Mouse (Mus musculus) heart, embryonic 12.5 days (tissue): ENCODE results near the gene Ncapd2. TPM values are rescaled to one million over a fixed set of nuclear protein-coding genes. Genes with fewer than 3 reads are reported as not detected.

Source experiments
- ATAC-seq: fragments of 200-750 bp; cut with Nextera tagmentation; 2 replicates; pipeline ENCODE4 v1.8.0; 2017; ENCODE audit warnings: moderate TSS enrichment, moderate library complexity; ENCODE audit not compliant: insufficient number of reproducible peaks, low FRiP score
- H3K27ac ChIP-seq: fragments of 300-500 bp; sonication (generic); 2 replicates; pipeline ENCODE4 v1.5.1; 2016; ENCODE audit warnings: mild to moderate bottlenecking, moderate library complexity; ENCODE audit not compliant: poor library complexity, severe bottlenecking
- H3K27me3 ChIP-seq: fragments of 300-500 bp; sonication (generic); replicated peaks from 2 replicates; pipeline ENCODE4 v1.6.1; 2016; ENCODE audit warnings: mild to moderate bottlenecking, moderate library complexity
- H3K36me3 ChIP-seq: fragments of 300-500 bp; sonication (generic); 2 replicates; pipeline ENCODE4 v1.6.1; 2016; ENCODE audit warnings: mild to moderate bottlenecking, moderate library complexity
- H3K4me1 ChIP-seq: fragments of 300-500 bp; sonication (generic); replicated peaks from 2 replicates; pipeline ENCODE4 v1.6.1; 2016; ENCODE audit warnings: mild to moderate bottlenecking
- H3K4me2 ChIP-seq: fragments of 300-500 bp; sonication (generic); 2 replicates; pipeline ENCODE4 v1.6.1; 2016; ENCODE audit warnings: mild to moderate bottlenecking, moderate library complexity
- H3K4me3 ChIP-seq: fragments of 300-500 bp; sonication (generic); 2 replicates; pipeline ENCODE4 v1.5.1; 2016; ENCODE audit warnings: mild to moderate bottlenecking
- H3K9ac ChIP-seq: fragments of 300-500 bp; sonication (generic); 2 replicates; pipeline ENCODE4 v1.6.1; 2016; ENCODE audit warnings: mild to moderate bottlenecking, moderate library complexity
- H3K9me3 ChIP-seq: fragments of 300-500 bp; sonication (generic); replicated peaks from 2 replicates; pipeline ENCODE4 v1.6.1; 2016; ENCODE audit warnings: mild to moderate bottlenecking, moderate library complexity
- WGBS: fragments of 180-500 bp; shearing (Covaris S2); methylation state at CpG from one replicate; pipeline ENCODE4 v1.1.7; 2016; 5-methylcytosine and 5-hydroxymethylcytosine counted together
- microRNA-seq: library from miRNA; unstranded; fragments of <30 nt; microRNA quantifications from one replicate; pipeline ENCODE4, GENCODE M21; 2017
- polyA plus RNA-seq: library from polyadenylated mRNA; unstranded; fragments of >200 nt; fragmentation: Nextera tagmentation; extraction: Ambion mirVana; gene quantifications from 2 replicates; pipeline ENCODE4 v1.2.1, GENCODE M21; 2016

Ncapd2 gene
- polyA plus RNA-seq, 1 experiment from 2014 or later = 99.0 TPM

DNA sequence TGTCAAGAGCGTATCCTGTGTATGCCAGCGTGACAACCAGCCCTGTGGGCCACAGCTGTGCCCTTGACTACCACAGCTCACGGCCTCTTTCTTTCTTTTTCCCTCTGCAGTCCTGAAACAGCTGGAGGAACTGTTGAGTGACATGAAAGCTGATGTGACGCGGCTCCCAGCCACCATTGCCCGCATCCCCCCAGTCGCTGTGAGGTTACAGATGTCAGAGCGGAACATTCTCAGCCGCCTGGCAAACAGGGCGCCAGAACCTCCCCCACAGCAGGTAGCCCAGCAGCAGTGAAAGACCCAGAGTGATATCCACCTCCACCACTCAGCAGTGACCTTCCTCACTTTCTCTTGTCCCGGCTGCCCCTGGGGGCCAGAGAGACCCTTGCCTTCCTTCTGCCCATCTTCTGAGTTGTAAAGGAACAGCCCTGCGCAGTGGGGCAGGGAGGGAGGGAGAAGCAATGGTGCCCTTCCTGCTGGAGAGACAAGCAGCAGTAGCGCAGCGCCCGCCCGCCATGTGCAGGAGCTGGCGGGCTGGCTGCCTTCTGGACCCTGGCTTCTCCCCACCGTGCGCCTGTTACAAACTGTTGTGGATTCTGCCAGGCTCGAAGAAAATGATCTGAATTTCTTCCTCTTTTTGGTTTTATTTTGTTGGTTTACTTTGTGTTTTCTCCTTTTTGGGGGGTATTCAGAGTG lies 61.6 kb downstream of the Ncapd2 start:
- no peak overlapping the region for H3K4me3 ChIP-seq
- H3K27me3 ChIP-seq = no peaks in the 10 kb centered on the region
- H3K4me2 ChIP-seq = no peak overlapping the region
- H3K9me3 ChIP-seq = no peaks in the 10 kb centered on the region
- H3K4me1 ChIP-seq = peaks cover 6% of the 10 kb centered on the region
- 0 out of 2 replicates have a peak overlapping the region, but pooled peaks have one; percentile 4 for H3K27ac ChIP-seq
- peaks cover 73% of the 10 kb centered on the region for H3K36me3 ChIP-seq
- no peak for ATAC-seq
- 87% methylated on average over 20 of the region's 20 CpGs for WGBS
- no peak overlapping the region for H3K9ac ChIP-seq

DNA sequence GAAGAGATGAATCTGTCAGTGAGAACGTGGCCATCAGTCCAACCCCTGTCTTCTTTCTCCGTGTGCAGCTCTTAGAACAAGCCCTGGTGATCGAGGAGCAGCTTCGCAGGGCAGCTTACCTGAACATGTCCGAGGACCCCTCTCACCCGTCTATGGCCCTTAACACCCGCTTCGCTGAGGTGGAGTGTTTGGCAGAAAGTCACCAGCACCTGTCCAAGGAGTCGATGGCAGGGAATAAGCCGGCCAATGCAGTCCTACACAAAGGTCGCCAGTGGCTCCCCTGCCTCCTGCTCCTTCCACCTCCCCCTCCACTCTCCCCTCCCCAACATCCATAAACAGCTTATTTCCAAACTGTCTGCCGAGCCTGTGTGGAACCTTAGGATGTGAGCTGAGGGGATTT lies 62.8 kb downstream of the Ncapd2 start:
- no peak for ATAC-seq
- H3K27me3 ChIP-seq = no peaks in the 10 kb centered on the region
- 89% methylated on average over 12 of the region's 12 CpGs for WGBS
- H3K9ac ChIP-seq = no peak overlapping the region
- H3K4me2 ChIP-seq = no peak overlapping the region
- H3K4me1 ChIP-seq = peaks cover 6% of the 10 kb centered on the region
- H3K4me3 ChIP-seq = no peak overlapping the region
- peaks cover 75% of the 10 kb centered on the region for H3K36me3 ChIP-seq
- no peaks in the 10 kb centered on the region for H3K9me3 ChIP-seq
- no peak overlapping the region for H3K27ac ChIP-seq

GRCm38 (mm10) chr6:125119387-125119786 lies 72.1 kb downstream of the Ncapd2 start:
- H3K27me3 ChIP-seq = no peaks in the 10 kb centered on the region
- no peak overlapping the region for H3K9ac ChIP-seq
- ATAC-seq = no peak
- WGBS = 93% methylated on average over 8 of the region's 8 CpGs
- H3K4me2 ChIP-seq = no peak overlapping the region
- no peak overlapping the region for H3K4me3 ChIP-seq
- H3K4me1 ChIP-seq = no peaks in the 10 kb centered on the region
- no peak overlapping the region for H3K27ac ChIP-seq
- H3K36me3 ChIP-seq = peaks cover 92% of the 10 kb centered on the region
- no peaks in the 10 kb centered on the region for H3K9me3 ChIP-seq

Small RNA genes lying within 50 kb of the gene (microRNA-seq; reads per million reads assigned to microRNA genes)
- gene Mir3098 = 1.2 reads per million
- gene Mir8113 = not detected

Other genes starting within 250 kb of the Ncapd2 start
- 148 and 149 TPM in 2 replicates for gene Cops7a, start 226.2 kb downstream of the Ncapd2 start, polyA plus RNA-seq
- 0.39 and 0.45 TPM in 2 replicates for gene Pianp, start 195.0 kb downstream of the Ncapd2 start, polyA plus RNA-seq
- gene Zfp384, start 182.6 kb downstream of the Ncapd2 start, polyA plus RNA-seq = 12.2 and 13.6 TPM in 2 replicates
- 76.7 and 81.8 TPM in 2 replicates for gene Ing4, start 151.9 kb downstream of the Ncapd2 start, polyA plus RNA-seq
- 5.1 and 6.9 TPM in 2 replicates for gene Acrbp, start 142.0 kb downstream of the Ncapd2 start, polyA plus RNA-seq
- 0.24 and 0.31 TPM in 2 replicates for gene Lpar5, start 123.8 kb downstream of the Ncapd2 start, polyA plus RNA-seq
- gene Chd4, start 95.7 kb downstream of the Ncapd2 start, polyA plus RNA-seq = 76.2 and 77.3 TPM in 2 replicates
- gene Nop2, start 59.8 kb downstream of the Ncapd2 start, polyA plus RNA-seq = 55.0 and 56.2 TPM in 2 replicates
- gene Iffo1, start 46.5 kb downstream of the Ncapd2 start, polyA plus RNA-seq = 11.3 and 11.8 TPM in 2 replicates
- gene Gapdh, start 25.2 kb downstream of the Ncapd2 start, polyA plus RNA-seq = 4,345 and 4,378 TPM in 2 replicates
- gene Mrpl51, start 100 bp upstream of the Ncapd2 start, polyA plus RNA-seq = 217 and 218 TPM in 2 replicates
- 4.2 and 4.3 TPM in 2 replicates for gene Vamp1, start 23.9 kb upstream of the Ncapd2 start, polyA plus RNA-seq
- gene Tapbpl, start 40.2 kb upstream of the Ncapd2 start, polyA plus RNA-seq = 3.1 and 3.3 TPM in 2 replicates
- gene Cd27, start 45.3 kb upstream of the Ncapd2 start, polyA plus RNA-seq = 0.96 and 2.0 TPM in 2 replicates
- not detected in 2 replicates for gene Tuba3a, start 94.3 kb upstream of the Ncapd2 start, polyA plus RNA-seq
- gene Ltbr, start 122.2 kb upstream of the Ncapd2 start, polyA plus RNA-seq = 40.9 and 41.2 TPM in 2 replicates
- 0.70 and 0.80 TPM in 2 replicates for gene Scnn1a, start 129.0 kb upstream of the Ncapd2 start, polyA plus RNA-seq
- gene Tnfrsf1a, start 157.7 kb upstream of the Ncapd2 start, polyA plus RNA-seq = 37.2 and 37.9 TPM in 2 replicates
- gene Plekhg6, start 189.1 kb upstream of the Ncapd2 start, polyA plus RNA-seq = not detected in 2 replicates